Mouse (Mus musculus): ENCODE results near the gene Grifin. TPM values are rescaled to one million over a fixed set of nuclear protein-coding genes. Genes with fewer than 3 reads are reported as not detected.
A peak's percentile ranks its signal among the peaks of the same experiment; 100 is the strongest.

The Grifin gene
- polyA plus RNA-seq, 1 experiment from 2014 or later: 0.17 TPM

- ATAC-seq (ENCODE audit: low FRiP score, low TSS enrichment): no peak
Measured at GRCm38 (mm10) chr5:140567751-140568150, 2.9 kb upstream of the Grifin start.

GRCm38 (mm10) chr5:140567321-140567720, 2.5 kb upstream of the Grifin start:
- H3K9me3 ChIP-seq (ENCODE audit: control insufficient read depth, low read length): no peaks in the 10 kb centered on the region
- no peaks in the 10 kb centered on the region for H3K36me3 ChIP-seq (ENCODE audit: control insufficient read depth, insufficient read depth, low read length)
- H3K4me3 ChIP-seq (ENCODE audit: low read depth, low read length): no peak overlapping the region
- DNase-seq (ENCODE audit: low spot score) (peak; percentile 58), ATAC-seq (ENCODE audit: low FRiP score, low TSS enrichment) (peak; percentile 25; the same call in 1 of the 2 replicates)
- 37% methylated on average over 11 of the region's 11 CpGs for WGBS
- no peak overlapping the region for H3K27ac ChIP-seq (replicated peaks)
- no peak overlapping the region for H3K9ac ChIP-seq (ENCODE audit: low read length)
- H3K27me3 ChIP-seq (ENCODE audit: control insufficient read depth, insufficient read depth, low read length): no peaks in the 10 kb centered on the region
- no peak for TF ChIP-seq EP300 (optimal IDR thresholded peaks at IDR 0.05)
- no peak for TF ChIP-seq CTCF (IDR thresholded peaks at IDR 0.05; ENCODE audit: low read depth)
- no peaks in the 10 kb centered on the region for H3K4me1 ChIP-seq (replicated peaks; ENCODE audit: control insufficient read depth, insufficient read depth)
- H3K4me2 ChIP-seq (replicated peaks; ENCODE audit: low read depth): no peak overlapping the region

More at GRCm38 (mm10) chr5:140567751-140568150, 2.9 kb upstream of the Grifin start:
- WGBS: 87% methylated on average over 5 of the region's 5 CpGs
- H3K9me3 ChIP-seq (ENCODE audit: control insufficient read depth, low read length): no peaks in the 10 kb centered on the region
- H3K27me3 ChIP-seq (ENCODE audit: control insufficient read depth, insufficient read depth, low read length): no peaks in the 10 kb centered on the region
- no peak overlapping the region for H3K4me2 ChIP-seq (replicated peaks; ENCODE audit: low read depth)
- TF ChIP-seq EP300 (optimal IDR thresholded peaks at IDR 0.05) (no peak), CTCF (IDR thresholded peaks at IDR 0.05; ENCODE audit: low read depth) (no peak)
- H3K36me3 ChIP-seq (ENCODE audit: control insufficient read depth, insufficient read depth, low read length): no peaks in the 10 kb centered on the region
- no peak overlapping the region for H3K4me3 ChIP-seq (ENCODE audit: low read depth, low read length)
- H3K9ac ChIP-seq (ENCODE audit: low read length): no peak overlapping the region
- DNase-seq (ENCODE audit: low spot score): no peak
- H3K27ac ChIP-seq (replicated peaks): no peak overlapping the region; the same call in 1 of the 2 replicates
- H3K4me1 ChIP-seq (replicated peaks; ENCODE audit: control insufficient read depth, insufficient read depth): no peaks in the 10 kb centered on the region

- TF ChIP-seq EP300 (optimal IDR thresholded peaks at IDR 0.05): no peak
- no peak for TF ChIP-seq CTCF (IDR thresholded peaks at IDR 0.05; ENCODE audit: low read depth)
- ATAC-seq (ENCODE audit: low FRiP score, low TSS enrichment) (no peak), DNase-seq (ENCODE audit: low spot score) (no peak)
- Histone ChIP-seq H3K36me3 (ENCODE audit: control insufficient read depth, insufficient read depth, low read length) (no peaks in the 10 kb centered on the region), H3K4me1 (replicated peaks; ENCODE audit: control insufficient read depth, insufficient read depth) (no peaks in the 10 kb centered on the region), H3K27ac (replicated peaks) (no peak overlapping the region; the same call in 1 of the 2 replicates), H3K4me3 (ENCODE audit: low read depth, low read length) (no peak overlapping the region), H3K4me2 (replicated peaks; ENCODE audit: low read depth) (no peak overlapping the region), H3K9me3 (ENCODE audit: control insufficient read depth, low read length) (no peaks in the 10 kb centered on the region), H3K27me3 (ENCODE audit: control insufficient read depth, insufficient read depth, low read length) (no peaks in the 10 kb centered on the region), H3K9ac (ENCODE audit: low read length) (0 out of 2 replicates have a peak overlapping the region, but pooled peaks have one; percentile 4)
- WGBS: 68% methylated on average over 4 of the region's 4 CpGs
Measured at GRCm38 (mm10) chr5:140566271-140566670, 1.4 kb upstream of the Grifin start.

- Histone ChIP-seq H3K9ac (ENCODE audit: low read length) (peak overlapping the region; percentile 13; the same call in 1 of the 2 replicates), H3K9me3 (ENCODE audit: control insufficient read depth, low read length) (no peaks in the 10 kb centered on the region), H3K36me3 (ENCODE audit: control insufficient read depth, insufficient read depth, low read length) (no peaks in the 10 kb centered on the region), H3K4me3 (ENCODE audit: low read depth, low read length) (no peak overlapping the region), H3K4me1 (replicated peaks; ENCODE audit: control insufficient read depth, insufficient read depth) (no peaks in the 10 kb centered on the region), H3K4me2 (replicated peaks; ENCODE audit: low read depth) (no peak overlapping the region), H3K27ac (replicated peaks) (no peak overlapping the region; the same call in 1 of the 2 replicates), H3K27me3 (ENCODE audit: control insufficient read depth, insufficient read depth, low read length) (no peaks in the 10 kb centered on the region)
- DNase-seq (ENCODE audit: low spot score) (peak; percentile 54), ATAC-seq (ENCODE audit: low FRiP score, low TSS enrichment) (peak; percentile 31)
- 53% methylated on average over 6 of the region's 6 CpGs for WGBS
- TF ChIP-seq CTCF (IDR thresholded peaks at IDR 0.05; ENCODE audit: low read depth): peak; percentile 76
- no peak for TF ChIP-seq EP300 (optimal IDR thresholded peaks at IDR 0.05)
Measured at GRCm38 (mm10) chr5:140565856-140566255, 985 bp upstream of the Grifin start.

- no peak overlapping the region for H3K9ac ChIP-seq (ENCODE audit: low read length)
- 0 out of 2 replicates have a peak, but pooled peaks have one; percentile 8 for TF ChIP-seq CTCF (IDR thresholded peaks at IDR 0.05; ENCODE audit: low read depth)
- TF ChIP-seq EP300 (optimal IDR thresholded peaks at IDR 0.05): no peak
- 24% methylated on average over 5 of the region's 5 CpGs for WGBS
- no peak overlapping the region for H3K4me2 ChIP-seq (replicated peaks; ENCODE audit: low read depth)
- no peaks in the 10 kb centered on the region for H3K9me3 ChIP-seq (ENCODE audit: control insufficient read depth, low read length)
- ATAC-seq (ENCODE audit: low FRiP score, low TSS enrichment): peak; percentile 71
- no peaks in the 10 kb centered on the region for H3K36me3 ChIP-seq (ENCODE audit: control insufficient read depth, insufficient read depth, low read length)
- H3K4me1 ChIP-seq (replicated peaks; ENCODE audit: control insufficient read depth, insufficient read depth): no peaks in the 10 kb centered on the region
- peak; percentile 37 for DNase-seq (ENCODE audit: low spot score)
- H3K27ac ChIP-seq (replicated peaks): no peak overlapping the region; the same call in 1 of the 2 replicates
- no peak overlapping the region for H3K4me3 ChIP-seq (ENCODE audit: low read depth, low read length)
- no peaks in the 10 kb centered on the region for H3K27me3 ChIP-seq (ENCODE audit: control insufficient read depth, insufficient read depth, low read length)
Measured at GRCm38 (mm10) chr5:140565451-140565850, 580 bp upstream of the Grifin start.

GRCm38 (mm10) chr5:140562601-140563000, 2.3 kb downstream of the Grifin start:
- Histone ChIP-seq H3K27me3 (ENCODE audit: control insufficient read depth, insufficient read depth, low read length) (no peaks in the 10 kb centered on the region), H3K36me3 (ENCODE audit: control insufficient read depth, insufficient read depth, low read length) (no peaks in the 10 kb centered on the region), H3K9ac (ENCODE audit: low read length) (no peak overlapping the region), H3K4me2 (replicated peaks; ENCODE audit: low read depth) (no peak overlapping the region), H3K9me3 (ENCODE audit: control insufficient read depth, low read length) (no peaks in the 10 kb centered on the region), H3K4me1 (replicated peaks; ENCODE audit: control insufficient read depth, insufficient read depth) (no peaks in the 10 kb centered on the region), H3K4me3 (ENCODE audit: low read depth, low read length) (no peak overlapping the region), H3K27ac (replicated peaks) (no peak overlapping the region)
- 69% methylated on average over 9 of the region's 9 CpGs for WGBS
- TF ChIP-seq EP300 (optimal IDR thresholded peaks at IDR 0.05) (no peak), CTCF (IDR thresholded peaks at IDR 0.05; ENCODE audit: low read depth) (no peak)
- DNase-seq (ENCODE audit: low spot score): no peak
- no peak for ATAC-seq (ENCODE audit: low FRiP score, low TSS enrichment)

Measured in stomach, postnatal 0 days (tissue).